ENCODE assay signal across 11 mouse cellular contexts in the genomic region with DNA sequence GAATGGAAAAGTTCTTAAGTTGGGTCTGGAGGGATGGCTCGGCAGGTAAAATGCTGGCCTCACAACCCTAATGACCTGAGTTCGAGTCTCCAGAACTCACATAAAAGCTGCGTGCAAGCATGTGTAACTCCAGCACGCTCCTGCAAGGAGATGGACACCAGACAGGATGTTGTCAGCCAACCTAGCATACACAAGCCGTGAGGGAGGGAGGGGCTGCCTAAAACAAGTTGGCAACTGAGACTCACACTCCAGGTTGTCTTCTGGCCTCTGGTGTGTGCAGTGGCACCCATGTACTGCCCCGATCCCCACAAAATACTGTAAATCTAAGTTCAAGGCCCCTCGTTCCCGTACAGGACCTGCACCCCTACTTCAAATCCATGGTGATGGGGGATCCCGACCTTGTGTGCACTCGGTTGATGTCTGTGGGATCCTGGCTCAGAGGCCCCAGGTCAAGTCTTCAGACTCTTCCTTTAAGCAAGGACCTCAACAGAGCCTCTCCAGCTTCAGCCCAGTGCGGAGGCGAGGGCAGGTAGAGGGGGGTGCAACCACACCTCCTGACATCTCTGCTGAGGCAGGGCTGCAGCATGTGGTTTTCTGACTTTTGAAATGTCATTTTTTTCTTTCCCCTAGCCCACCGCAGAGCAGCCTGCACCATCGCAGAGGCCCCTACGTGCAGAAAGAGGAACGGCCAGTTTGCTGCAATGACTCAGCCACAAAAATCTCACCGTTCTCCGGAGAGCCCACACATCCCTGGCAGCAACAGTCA. TPM values are rescaled to one million over a fixed set of nuclear protein-coding genes. Genes with fewer than 3 reads are reported as not detected.
DNase-seq lines count a peak whose midpoint lies in the region; ATAC-seq lines count a peak whose summit lies in the region.
"Had no signal": no experiment of that assay in that cellular context is flagged by ENCODE, and none has a peak within 500 bp of the region (broad histone marks: within the 10 kb centered on the region; RNA-seq: fewer than 3 reads in every experiment).

No protein-coding gene starts in this region.

- no peaks in the 10 kb centered on the region for H3K27me3 ChIP-seq in heart, embryonic 15.5 days
- no peaks in the 10 kb centered on the region for H3K27me3 ChIP-seq in limb, embryonic 10.5 days (ENCODE audit: low read depth, poor library complexity, severe bottlenecking)

- no peak overlapping the region for H3K27ac ChIP-seq in heart, embryonic 15.5 days
- peak overlapping the region; percentile 95 for H3K27ac ChIP-seq in limb, embryonic 10.5 days

- no peak for ATAC-seq in heart, embryonic 15.5 days (replicated peaks; ENCODE audit: insufficient number of reproducible peaks, insufficient read depth, low FRiP score, low read depth)
- peak; percentile 13 for ATAC-seq in CD4-positive, CD25-positive, alpha-beta regulatory T cell, adult 4 months
- peak; percentile 7; the same call in 1 of the 2 replicates for ATAC-seq in neutrophil, adult 5-6 weeks (ENCODE audit: extremely low read depth, insufficient number of reproducible peaks, low FRiP score, poor library complexity, severe bottlenecking)

- H3K4me1 ChIP-seq in heart, embryonic 15.5 days (replicated peaks): peaks cover 59% of the 10 kb centered on the region
- H3K4me1 ChIP-seq in limb, embryonic 10.5 days: peaks cover 76% of the 10 kb centered on the region

- H3K4me2 ChIP-seq in heart, embryonic 15.5 days: peak overlapping the region; percentile 58; the same call in 1 of the 2 replicates

- no peak for DNase-seq in heart, postnatal 25 days (ENCODE audit: low spot score)
- no peak for DNase-seq in limb, embryonic 10.5 days (ENCODE audit: low spot score)
- no peak for DNase-seq in kidney, postnatal 25 days
- no peak for DNase-seq in right cerebral cortex, adult 2 months (ENCODE audit: low spot score in 2 of 2)
- no peak for DNase-seq in retina, postnatal 1 day
- DNase-seq: gastrocnemius, postnatal 36 days; kidney, postnatal 14 days had no signal

- H3K36me3 ChIP-seq in heart, embryonic 15.5 days: no peaks in the 10 kb centered on the region
- H3K36me3 ChIP-seq in limb, embryonic 10.5 days: peaks cover 22% of the 10 kb centered on the region

- 78% methylated on average over 18 of the region's 18 CpGs for WGBS in heart, embryonic 15.5 days
- WGBS in limb, embryonic 10.5 days: 91% methylated on average over 18 of the region's 18 CpGs

- no peaks in the 10 kb centered on the region for H3K9me3 ChIP-seq in heart, embryonic 15.5 days (replicated peaks)
- H3K9me3 ChIP-seq in limb, embryonic 10.5 days (replicated peaks): no peaks in the 10 kb centered on the region

- H3K4me3 ChIP-seq in heart, embryonic 15.5 days: no peak overlapping the region
- no peak overlapping the region for H3K4me3 ChIP-seq in limb, embryonic 10.5 days

- intact Hi-C loops in heart, postnatal 25 days (cut with DNase I): no loop called here

- H3K9ac ChIP-seq in heart, embryonic 15.5 days: no peak overlapping the region
- H3K9ac ChIP-seq: lung, embryonic 14.5 days had no signal

RNA-seq across cellular contexts. Expression of a gene that starts 2.4 kb away (rescaled TPM):
- polyA plus RNA-seq in heart, embryonic 15.5 days (2015; fragmentation: Nextera tagmentation; extraction: Ambion mirVana): 2.3 and 6.1 TPM in 2 replicates
- total RNA-seq in heart, postnatal 25 days (2021): 1 to 10 TPM; 3.5 to 3.7 TPM
- polyA plus RNA-seq in CD4-positive, CD25-positive, alpha-beta regulatory T cell, adult 4 months (2017; shearing (Covaris generic)): 100 to 1,000 TPM in 1 of 2 experiments, 10 to 100 TPM in 1; 95.9 to 158 TPM
- 12.3 and 17.2 TPM in 2 replicates for polyA plus RNA-seq in limb, embryonic 10.5 days (2016; fragmentation: Nextera tagmentation; extraction: Ambion mirVana)
- total RNA-seq in neutrophil, adult 5-6 weeks (2017): 186 and 189 TPM in 2 replicates

RNA-seq across cellular contexts. Expression of a gene that starts 38.5 kb away (rescaled TPM):
- not detected in 2 replicates for polyA plus RNA-seq in heart, embryonic 15.5 days (2015; fragmentation: Nextera tagmentation; extraction: Ambion mirVana)
- under 1 TPM; 0.50 to 0.60 TPM for total RNA-seq in heart, postnatal 25 days (2021)
- polyA plus RNA-seq in CD4-positive, CD25-positive, alpha-beta regulatory T cell, adult 4 months (2017; shearing (Covaris generic)): under 1 TPM in 1 of 2 experiments, not detected in 1; 0.43 TPM
- not detected in 2 replicates for polyA plus RNA-seq in limb, embryonic 10.5 days (2016; fragmentation: Nextera tagmentation; extraction: Ambion mirVana)
- not detected in 2 replicates for total RNA-seq in neutrophil, adult 5-6 weeks (2017)
- polyA plus RNA-seq: lung, embryonic 14.5 days had no signal

RNA-seq across cellular contexts. Expression of a gene that starts 44.8 kb away (rescaled TPM):
- not detected in 2 replicates for polyA plus RNA-seq in heart, embryonic 15.5 days (2015; fragmentation: Nextera tagmentation; extraction: Ambion mirVana)
- 1 to 10 TPM; 1.3 to 1.5 TPM for total RNA-seq in heart, postnatal 25 days (2021)
- 1 to 10 TPM in 1 of 2 experiments, under 1 TPM in 1; 0.79 to 1.2 TPM for polyA plus RNA-seq in CD4-positive, CD25-positive, alpha-beta regulatory T cell, adult 4 months (2017; shearing (Covaris generic))
- polyA plus RNA-seq in limb, embryonic 10.5 days (2016; fragmentation: Nextera tagmentation; extraction: Ambion mirVana): not detected in 2 replicates
- 0.86 TPM in 1 of 2 replicates, not detected in the other for total RNA-seq in neutrophil, adult 5-6 weeks (2017)
- total RNA-seq: gastrocnemius, postnatal 36 days had no signal
- polyA plus RNA-seq: lung, embryonic 14.5 days had no signal

RNA-seq across cellular contexts. Expression of a gene that starts 56.4 kb away (rescaled TPM):
- polyA plus RNA-seq in heart, embryonic 15.5 days (2015; fragmentation: Nextera tagmentation; extraction: Ambion mirVana): not detected in 2 replicates
- 1 to 10 TPM in 1 of 2 experiments, under 1 TPM in 1; 0.44 to 1.1 TPM for total RNA-seq in heart, postnatal 25 days (2021)
- polyA plus RNA-seq in CD4-positive, CD25-positive, alpha-beta regulatory T cell, adult 4 months (2017; shearing (Covaris generic)): not detected
- polyA plus RNA-seq in limb, embryonic 10.5 days (2016; fragmentation: Nextera tagmentation; extraction: Ambion mirVana): not detected in 2 replicates
- not detected in 2 replicates for total RNA-seq in neutrophil, adult 5-6 weeks (2017)
- polyA plus RNA-seq: lung, embryonic 14.5 days had no signal
